Mouse (Mus musculus) MN1 (cell line): ENCODE data around the gene OR5BS1P.
"Not testable (repeated sequence)": the region's sequence is repeated elsewhere in the genome, so short reads cannot be mapped to it uniquely, and the experiment has no call there.

ENCODE experiments used
- DNase-seq: peaks from one replicate; pipeline ENCODE4 v3.0.0-alpha.2; 2016; ENCODE audit warnings: low spot score

OR5BS1P gene

DNA sequence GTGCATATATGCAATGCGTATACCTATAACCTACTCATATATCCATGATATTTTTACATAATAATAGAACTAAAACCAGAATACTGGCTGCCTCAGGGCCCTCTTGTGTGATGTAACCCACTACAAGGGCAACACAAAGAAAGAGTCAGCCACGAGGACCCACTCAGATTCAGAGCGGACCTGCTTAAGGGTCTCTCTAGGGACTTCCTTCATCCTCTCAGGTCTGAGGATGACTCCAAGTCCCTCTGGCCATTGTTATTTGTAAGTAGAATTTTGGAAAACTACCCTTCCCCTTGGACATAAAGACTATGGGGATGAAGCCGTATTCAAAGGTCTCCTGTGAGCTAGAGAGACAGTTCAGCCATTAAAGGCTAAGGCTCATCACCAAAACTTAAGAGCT lies at the start of gene OR5BS1P:
Gene OR5BS1P (plus strand): TSS at position 301 of the 400 bp plus-strand sequence.
- DNase-seq, result no peak

DNA sequence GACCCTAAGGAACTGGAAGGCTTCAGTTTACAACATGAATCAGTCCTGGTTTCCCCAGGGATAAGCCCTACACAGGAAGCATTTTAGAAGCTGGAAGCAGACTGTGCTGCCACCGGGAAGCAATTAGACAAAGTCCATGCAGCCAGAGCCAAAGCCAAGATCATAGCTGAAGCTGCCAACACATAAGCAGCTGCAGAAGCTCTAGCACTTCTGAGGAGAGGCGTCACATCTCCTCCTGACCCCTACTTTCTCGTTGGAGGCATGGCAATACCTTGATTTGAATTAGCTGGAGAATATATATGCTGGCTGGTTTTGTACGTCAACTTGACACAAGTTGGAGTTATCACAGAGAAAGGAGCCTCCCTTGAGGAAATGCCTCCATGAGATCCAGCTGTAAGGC lies 48.8 kb upstream of the OR5BS1P start:
- no peak for DNase-seq

DNA sequence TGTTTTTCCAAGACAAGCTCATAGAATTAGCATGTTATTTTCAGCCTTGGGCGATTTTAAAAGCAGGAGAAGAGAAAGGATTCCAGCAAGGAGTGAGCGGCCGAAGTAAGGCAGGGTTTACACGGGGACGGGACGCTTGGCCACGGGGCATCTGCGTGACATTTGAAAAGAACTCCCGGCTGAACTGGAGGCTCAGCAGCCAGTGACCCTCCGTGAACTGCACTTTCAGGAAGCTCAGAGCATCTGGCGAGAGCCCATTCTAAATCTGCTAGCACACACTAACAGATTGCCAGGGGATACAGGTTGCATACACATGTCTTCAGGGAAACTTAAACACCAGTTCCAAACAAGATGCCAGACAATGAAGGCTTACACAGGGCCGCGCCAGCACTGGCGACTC lies 45.4 kb upstream of the OR5BS1P start:
- no peak for DNase-seq

DNA sequence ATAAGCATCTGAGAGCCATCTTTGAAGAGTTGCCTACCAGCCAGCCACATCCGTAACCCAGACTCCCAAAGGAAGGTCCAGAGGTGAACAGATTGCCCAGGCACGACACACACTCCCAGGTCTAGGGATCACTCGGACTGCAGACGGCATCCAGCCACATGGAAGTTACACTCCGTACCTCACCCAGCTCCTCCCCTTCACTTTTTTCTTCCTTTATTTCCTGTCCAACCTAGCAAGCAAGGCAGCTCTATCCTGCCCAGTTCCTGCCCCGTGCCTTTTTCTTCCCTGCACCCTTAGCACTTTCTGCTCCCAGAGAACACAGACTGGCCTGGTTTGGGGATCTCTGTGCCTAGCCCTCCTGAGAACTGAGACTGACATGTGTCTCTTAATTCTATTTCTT lies 44.9 kb upstream of the OR5BS1P start:
- no peak for DNase-seq

DNA sequence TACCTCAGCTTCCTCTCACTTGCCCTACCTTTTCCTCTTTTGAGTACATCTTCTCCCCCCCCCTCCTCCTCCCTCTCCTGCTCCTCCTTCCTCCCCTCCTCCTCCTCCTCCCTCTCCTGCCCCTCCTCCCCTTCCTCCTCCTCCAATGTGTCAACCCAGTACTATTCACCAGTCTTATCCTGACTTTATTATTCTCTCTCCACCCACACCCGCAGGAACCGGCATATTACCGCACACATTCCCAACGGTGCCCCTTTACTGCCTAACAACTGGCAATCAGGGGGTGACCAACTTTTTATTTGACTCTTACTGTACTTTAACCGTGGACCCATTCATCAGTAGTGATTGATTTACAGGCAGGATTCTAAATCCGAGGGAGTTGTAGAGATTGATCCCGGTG lies 44.5 kb upstream of the OR5BS1P start:
- no peak for DNase-seq

DNA sequence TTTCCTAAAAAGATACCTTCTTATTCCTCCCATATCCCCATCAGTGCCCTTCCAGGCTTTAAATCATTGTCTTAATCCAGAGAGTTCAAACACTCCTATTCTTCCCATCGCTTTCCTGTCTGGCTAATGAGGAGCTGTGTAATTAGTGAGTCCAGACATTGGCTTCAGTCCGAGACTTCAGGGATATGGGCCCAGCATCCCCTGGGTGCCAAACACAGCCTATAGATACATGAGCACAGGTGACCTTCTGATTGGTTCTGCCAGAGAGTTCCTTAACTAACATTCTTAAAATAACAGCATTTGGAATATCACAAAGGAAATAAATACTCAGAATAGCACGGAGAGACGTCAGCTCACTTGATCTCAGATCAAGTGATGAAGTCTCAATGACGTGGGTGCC lies 38.8 kb upstream of the OR5BS1P start, which contains the start of gene Olfr282:
Gene Olfr282 (plus strand): TSS at position 301 of the 400 bp plus-strand sequence.
- DNase-seq, result not testable (repeated sequence)

DNA sequence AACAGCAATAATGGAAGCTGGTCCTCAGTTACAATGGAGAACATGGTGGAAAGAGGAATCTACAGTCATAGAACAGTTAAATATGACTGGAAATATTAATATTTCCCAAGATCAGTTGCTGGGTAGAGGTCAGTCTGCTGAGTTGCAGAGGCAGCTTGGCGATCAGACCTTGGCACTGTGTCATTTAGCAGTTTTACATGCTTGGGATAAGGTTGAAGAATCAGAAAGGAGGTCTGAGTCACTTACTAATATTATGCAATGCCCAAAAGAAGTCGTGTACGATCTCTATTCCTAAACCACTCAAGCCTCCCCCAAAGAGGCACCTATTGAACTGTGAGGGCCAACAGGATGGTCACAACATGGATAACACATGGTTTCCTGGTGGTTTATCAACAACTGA lies 25.1 kb upstream of the OR5BS1P start:
- no peak for DNase-seq

DNA sequence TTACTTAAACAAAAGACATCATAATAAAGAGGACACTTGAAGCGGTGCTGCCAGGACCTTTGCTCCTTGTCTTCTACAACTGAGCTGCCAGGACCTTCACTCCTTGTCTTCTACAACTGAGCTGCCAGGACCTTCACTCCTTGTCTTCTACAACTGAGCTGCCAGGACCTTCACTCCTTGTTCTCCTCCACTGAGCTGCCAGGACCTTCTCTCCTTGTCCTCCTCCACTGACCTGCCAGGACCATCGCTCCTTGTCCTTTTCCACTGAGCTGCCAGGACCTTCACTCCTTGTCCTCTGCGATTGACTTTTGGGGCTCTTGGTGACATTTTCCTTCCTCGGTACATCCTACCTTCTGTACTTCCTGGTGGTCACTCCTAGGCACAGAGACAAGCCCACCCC lies 21.2 kb upstream of the OR5BS1P start:
- DNase-seq, result no peak

DNA sequence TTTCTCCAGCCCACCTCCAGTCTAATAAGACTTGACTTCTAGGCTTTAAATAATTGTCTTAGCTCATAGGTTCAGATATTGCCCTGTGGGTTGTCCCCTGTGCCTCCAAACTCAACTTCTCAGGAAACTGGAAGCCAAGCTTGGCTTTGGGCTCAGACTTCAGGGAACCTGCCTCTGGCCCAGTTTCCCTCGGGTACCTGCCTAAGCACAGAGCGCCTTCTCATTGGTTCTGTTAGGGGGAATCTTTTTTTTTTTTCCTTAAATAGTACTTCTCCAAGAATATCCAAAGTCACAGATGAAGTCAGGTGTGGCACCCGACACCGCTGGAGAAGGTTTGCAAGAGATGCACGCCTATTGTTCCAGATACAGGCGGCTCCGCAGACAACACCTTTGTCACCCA lies 17.4 kb upstream of the OR5BS1P start, which contains the start of gene Olfr281:
Gene Olfr281 (plus strand): TSS at position 301 of the 400 bp plus-strand sequence.
- no peak for DNase-seq

DNA sequence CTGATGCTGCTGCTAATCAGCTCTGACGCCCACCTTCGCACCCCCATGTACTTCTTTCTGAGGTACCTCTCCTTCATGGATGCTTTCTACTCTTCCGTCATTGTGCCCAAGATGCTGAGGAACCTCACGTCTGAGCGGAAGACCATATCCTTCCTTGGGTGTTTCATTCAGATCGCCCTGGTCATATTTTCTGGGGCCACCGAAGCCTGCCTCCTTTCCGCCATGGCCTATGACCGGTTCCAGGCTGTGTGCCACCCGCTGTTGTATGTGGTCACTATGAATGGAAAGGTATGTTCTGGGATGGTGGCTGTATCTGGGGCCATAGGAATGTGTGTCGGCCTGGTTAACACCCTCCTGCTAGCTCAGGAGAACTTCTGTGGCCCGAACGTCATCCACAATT lies 1.8 kb downstream of the OR5BS1P start:
- DNase-seq, result no peak

DNA sequence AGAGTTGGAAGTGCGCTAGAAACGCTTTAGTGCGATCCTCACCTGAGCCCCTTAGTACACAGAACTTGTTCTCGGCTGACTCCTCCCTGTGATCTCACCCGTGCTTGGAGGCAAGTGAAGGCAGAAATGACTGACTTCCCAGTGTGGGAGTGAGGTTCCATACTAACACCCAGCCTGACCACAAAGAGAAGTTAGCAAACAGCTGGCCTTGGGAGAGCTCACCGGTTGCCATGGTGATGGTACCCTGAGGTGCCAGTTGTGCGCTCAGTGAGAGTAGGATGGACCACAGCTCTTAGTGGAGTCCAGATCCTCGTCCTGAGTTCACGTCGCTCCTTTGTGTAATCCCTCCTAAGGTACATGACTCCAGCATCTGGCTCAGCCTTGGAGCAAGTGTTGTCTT lies 5.3 kb downstream of the OR5BS1P start:
- DNase-seq, result no peak

DNA sequence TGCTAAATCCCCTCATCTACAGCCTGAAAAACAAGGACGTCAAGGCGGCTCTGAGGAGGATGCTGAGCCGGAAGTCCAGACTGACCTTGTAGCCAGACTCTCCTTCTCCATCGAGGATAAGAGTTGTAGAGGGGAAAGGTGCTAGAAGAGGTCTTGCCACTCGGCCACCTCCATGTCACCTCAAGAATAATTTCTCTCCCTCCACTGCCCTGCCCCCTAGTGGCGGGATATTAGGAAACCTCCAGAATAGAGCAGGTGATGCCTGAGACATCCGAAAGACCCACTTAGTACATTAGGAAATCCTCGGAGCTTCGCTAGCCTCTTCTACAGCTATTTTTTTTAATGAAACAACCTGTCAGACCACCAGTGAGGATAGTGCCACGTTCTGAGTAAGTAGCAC lies 5.7 kb downstream of the OR5BS1P start:
- DNase-seq, result no peak

DNA sequence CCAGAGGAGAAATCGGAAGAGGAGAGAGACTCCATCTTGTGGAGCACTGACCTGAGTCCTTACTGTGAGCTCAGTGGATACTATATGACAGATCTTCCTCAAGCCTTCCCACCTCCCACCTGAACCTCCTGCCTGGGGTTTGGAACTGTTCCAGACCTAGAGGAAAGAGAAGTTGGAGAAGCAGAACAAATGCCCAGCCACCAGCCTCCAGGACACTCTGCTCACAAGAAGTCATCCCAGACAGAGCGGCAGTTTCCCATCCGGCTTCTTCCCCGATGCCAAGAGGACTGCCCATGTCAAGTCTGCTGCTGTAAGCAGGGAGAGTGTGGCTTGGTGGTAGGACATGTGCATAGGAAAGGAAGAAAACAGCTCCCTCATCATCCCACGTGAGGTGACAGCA lies 6.6 kb downstream of the OR5BS1P start:
- no peak for DNase-seq

DNA sequence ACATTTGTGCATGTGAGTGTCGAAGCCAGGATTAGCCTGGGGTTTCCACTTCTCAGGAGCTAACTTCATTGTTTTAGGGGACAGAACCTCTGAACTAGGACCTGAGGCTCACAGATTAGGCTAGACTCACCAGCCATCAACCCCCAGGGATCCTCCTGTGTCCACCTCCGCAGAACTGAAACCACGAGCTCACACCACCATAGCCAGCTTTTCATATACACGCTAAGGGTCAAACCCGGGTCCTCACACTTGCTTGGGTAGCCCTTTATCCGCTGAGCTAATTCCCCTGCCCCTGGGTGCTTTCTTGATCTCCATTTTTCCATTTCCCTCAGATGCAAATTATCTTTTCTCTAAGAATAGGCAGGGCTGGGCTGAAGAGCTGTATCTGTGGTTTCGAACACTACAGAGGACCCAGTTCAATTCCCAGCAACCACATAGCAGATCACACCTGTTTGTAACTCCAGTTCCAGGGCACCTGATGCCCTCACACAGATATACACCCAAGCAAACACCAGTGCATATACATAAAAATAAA lies 9.9 kb downstream of the OR5BS1P start:
- DNase-seq, result no peak

DNA sequence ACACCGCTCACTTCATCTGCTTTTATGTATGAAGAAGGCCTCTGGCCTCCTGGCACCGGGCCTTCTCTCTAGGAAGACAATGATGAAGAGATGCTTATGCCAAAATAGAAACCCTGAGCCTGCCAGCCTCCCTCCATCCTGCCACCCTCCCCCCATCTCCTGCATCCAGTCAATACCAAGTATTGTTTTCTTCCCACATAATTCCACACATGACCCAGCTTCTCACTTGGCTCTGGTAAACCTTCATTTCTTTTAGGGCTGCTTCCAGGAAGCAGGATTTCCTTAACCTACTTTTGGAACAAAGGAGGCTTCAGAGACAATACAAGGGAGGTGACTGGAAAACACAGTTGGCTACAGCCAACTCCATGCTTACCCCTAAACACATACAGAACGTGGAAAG lies 13.0 kb downstream of the OR5BS1P start, which contains the start of gene Lalba:
Gene Lalba (minus strand): TSS at position 21 of the 400 bp plus-strand sequence.
- DNase-seq, result no peak

DNA sequence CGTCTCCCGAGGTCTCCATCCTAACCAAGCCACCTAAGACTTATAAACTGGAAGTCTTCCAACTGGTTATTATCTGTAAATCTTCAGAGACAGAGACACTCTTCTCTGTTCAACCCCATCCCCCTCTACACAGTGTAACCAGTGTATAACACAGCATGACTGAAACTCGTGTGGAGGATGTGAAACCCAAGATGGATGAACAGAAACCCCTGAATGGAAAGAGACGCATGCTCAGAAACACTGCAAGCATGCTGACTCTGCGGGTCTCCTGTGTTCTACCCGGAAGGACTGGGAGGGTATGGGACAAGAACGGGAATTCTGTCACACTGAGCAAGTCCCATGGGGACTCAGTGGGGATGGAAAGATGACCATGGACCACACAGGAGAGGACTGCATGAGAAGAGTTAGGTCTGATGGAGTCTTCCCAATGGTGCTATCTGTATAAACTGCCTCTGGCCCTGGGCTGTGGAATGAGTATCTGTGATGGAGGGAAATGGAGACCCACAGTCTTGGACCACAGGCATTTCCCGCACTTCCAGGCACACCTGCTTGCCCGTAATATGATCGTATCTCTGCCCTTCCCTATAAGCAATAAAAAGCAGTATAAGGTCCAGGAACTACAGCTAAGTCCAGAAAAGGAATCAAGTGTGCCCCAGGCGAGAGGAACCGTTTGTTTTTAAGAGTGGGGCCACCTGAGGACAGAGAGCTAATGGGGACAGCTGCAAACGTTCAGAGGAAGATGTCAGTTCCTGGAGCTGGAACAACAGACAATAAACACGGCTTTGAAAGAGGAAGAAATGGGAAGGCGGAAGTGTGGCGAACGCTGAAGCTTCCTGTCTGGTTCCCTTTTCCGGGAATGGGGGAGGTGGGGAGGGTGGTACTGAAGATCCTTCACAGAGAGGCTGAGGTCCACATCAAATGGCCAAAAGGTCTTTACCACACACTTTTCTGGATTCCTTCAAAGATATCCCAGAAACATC lies 14.5 kb downstream of the OR5BS1P start:
- DNase-seq, result no peak

DNA sequence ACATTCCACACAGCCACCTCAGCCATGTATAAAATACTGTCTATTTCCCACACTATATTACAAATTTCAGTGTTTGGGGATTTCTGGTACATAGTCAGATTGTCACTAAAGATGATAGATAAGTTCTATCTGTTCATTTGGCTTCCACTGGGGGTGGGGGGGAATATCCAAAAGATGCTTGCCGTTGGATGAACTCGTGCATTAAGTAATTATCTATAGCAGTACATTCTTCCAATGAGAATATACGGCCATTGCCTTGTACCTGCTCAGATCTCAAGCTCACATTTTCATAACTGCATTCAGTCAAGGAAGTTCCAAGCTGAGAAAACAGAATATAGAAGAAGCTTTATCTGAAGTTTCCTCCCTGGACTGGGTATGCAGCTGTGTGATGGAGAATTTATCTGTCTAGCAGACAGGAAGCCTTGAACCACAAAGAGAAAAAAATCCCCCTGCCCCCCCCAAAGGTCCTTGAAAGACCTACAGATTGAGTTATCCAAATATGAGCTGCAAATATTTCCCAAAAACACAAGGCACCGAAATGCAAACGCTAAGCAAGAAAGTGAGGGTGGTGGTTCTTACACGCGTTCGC lies 16.8 kb downstream of the OR5BS1P start:
- DNase-seq, result no peak

DNA sequence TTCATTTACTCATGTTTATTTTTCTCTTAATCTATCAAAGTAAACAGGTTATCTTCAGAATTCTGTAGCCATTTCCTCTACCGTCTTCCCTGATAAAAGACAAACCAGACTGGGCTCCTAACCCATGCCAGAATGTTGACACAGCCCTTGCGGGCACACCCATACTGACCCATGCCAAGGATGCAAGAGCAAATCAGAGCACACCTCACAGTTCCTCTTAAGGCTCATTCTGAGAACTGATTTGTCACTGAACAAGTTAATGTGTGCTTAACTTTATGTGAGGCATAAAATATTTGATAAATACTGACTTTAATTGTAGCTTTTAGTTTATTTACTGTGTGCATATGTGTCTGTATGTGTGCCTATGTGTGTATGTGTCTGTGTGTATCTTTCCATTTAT lies 21.6 kb downstream of the OR5BS1P start:
- DNase-seq, result no peak

DNA sequence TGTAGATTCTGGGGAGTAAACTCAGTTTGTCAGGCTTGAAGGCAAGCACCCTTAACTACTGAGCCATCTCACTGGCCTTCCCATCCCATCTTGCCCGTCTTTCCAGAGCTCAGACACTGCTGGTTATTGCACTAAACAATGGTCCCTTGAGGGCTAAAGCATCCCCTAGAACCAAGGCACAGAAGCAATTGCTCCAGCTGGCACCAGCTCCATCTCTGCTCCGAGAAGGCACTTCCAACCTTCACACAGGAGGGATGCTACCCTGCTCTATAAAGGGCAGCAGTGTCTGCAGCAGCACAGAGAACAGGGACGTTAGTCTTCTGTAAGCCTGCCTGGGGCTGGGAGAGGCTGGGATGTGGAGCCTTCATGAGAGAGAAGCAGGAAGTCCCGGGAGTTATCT lies 22.4 kb downstream of the OR5BS1P start, which contains the start of gene Olfr279:
Gene Olfr279 (plus strand): TSS at position 301 of the 400 bp plus-strand sequence.
- no peak for DNase-seq

DNA sequence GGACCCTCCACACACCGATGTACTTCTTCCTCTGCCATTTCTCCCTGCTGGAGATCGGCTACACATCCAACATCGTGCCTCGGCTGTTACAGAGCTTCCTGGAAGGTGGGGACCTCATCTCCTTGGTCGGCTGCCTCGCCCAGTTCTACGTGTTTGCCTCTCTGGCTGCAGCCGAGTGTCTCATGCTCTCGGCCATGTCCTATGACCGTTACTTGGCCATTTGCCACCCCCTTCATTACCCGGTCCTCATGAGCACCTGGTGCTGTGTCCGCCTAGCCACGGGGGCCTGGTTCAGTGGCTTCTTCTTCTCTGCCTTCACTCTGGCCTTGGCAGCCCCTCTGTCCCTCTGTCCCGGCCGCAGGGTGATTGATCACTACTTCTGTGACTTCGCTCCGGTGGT lies 27.9 kb downstream of the OR5BS1P start:
- no peak for DNase-seq

DNA sequence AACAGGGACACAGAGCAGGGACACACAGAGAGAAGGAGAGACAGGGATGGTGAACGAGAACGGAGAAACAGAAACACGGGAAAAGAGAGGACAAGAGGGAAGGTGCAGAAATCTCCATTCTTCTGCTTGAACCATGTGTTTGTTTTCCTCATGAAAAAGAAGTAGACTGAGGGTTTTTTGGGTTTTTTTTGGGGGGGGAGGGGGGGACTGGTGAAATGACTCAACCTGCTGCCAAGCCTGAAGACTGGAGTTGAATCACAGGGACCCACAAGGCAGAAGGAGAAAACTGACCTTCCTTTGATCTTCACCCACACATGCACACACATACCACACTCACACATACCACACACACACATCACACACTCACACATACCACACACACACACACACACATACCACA lies 33.6 kb downstream of the OR5BS1P start:
- DNase-seq, result no peak

DNA sequence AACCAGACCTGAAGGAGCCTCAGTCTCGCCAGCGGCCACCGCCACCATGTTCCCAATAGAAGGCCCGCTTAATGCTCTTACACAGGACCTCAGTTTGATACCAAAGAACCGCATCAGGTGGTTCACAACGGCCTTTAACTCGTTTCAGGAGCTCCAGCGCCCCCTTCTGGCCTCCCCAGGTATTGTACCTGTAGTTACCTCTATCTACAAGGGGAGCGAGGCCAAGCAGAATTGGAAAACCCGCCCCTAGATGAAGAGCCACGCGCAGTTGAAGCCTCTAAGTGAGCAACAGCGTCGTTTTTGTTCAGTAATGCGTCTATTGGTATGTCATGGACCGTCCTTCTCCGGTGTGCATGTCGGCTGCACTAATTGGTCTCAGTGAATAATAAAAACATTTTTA lies 34.8 kb downstream of the OR5BS1P start:
- peak; percentile 73 for DNase-seq
